Mouse (Mus musculus): Measurements from ENCODE around the gene Kcnj12.

Gene Kcnj12

DNA sequence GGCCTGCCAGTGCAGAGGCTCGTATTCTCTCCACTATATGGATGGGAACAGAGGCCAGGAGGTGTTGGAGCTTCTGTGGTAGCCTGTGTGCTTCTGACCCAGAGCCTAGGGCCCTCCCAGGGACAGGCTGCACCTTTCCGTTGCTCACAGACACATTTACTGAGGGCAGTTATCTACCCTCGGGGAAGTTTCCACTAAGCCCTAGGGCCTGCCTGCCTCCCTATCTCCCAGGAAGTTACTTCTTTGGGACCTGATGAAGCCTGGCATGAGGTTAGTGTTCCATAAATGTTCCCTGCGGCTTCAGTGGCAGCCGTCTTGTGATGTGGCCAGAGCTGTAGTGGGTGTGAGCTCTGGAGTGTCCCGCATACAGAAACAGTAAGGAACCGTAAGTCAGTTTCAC is 3.2 kb downstream of the Kcnj12 start:
- no peak for DNase-seq (ENCODE audit: low spot score)

DNA sequence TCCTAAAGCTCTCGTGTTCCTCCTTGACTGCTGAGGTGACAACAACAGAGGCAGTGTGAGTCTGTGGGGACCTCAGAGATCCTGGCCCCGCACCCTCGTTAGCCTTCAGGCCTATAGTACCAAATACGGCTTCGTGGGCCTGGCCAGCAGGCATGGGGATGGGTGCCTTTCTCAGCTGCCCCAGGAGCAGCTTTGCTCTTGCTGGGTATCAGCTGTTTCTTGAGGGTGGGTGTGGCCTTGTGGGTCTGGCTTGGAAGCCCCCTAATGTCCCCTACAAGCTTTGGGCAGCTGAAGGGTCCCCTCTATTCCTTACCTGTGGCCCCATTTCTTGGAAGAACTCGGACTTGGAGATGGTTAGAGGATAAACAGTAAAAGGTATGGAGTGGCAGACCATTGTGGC is 4.0 kb downstream of the Kcnj12 start:
- no peak for DNase-seq (ENCODE audit: low spot score)

GRCm38 (mm10) chr11:61027160-61027559 is 4.8 kb downstream of the Kcnj12 start:
- DNase-seq (ENCODE audit: low spot score) = no peak

GRCm38 (mm10) chr11:61028211-61028950 is 6.0 kb downstream of the Kcnj12 start:
- no peak for DNase-seq (ENCODE audit: low spot score)

GRCm38 (mm10) chr11:61029116-61029740 is 6.9 kb downstream of the Kcnj12 start:
- no peak for DNase-seq (ENCODE audit: low spot score)

DNA sequence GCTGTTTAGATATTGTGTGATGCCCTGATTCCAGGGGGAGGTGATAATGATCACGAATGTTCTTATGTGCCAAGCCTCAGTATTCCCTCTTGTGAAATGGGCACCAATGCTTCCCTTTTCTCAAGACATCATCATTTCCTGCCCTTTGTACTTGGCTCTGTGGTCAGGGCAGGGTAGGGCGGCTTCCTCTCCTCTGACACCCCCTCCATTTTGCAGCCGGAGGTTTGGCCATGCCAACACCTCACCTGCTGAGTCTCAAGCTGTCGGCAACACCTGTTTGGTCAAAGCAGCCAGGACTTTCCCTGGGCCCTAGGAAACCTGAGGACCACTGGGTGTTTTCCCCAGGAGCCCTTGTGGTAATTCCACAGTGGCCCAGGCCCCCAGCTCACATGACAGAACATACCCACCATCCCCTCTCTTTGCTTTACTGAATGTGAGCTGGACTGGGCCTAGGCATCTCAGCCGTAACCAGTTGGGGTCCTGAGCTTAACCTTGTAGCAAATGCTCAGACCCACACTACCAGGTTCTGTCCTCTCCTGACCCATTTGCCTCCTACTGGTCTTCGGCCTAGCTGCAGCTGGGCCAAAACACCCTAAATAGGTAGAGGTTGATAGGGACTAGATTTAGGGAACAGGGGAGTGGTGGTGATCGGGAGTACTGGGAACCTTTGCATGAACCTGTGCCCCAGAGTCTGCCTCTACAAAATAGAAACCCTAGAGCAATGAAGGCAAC is 7.7 kb downstream of the Kcnj12 start:
- no peak for DNase-seq (ENCODE audit: low spot score)

DNA sequence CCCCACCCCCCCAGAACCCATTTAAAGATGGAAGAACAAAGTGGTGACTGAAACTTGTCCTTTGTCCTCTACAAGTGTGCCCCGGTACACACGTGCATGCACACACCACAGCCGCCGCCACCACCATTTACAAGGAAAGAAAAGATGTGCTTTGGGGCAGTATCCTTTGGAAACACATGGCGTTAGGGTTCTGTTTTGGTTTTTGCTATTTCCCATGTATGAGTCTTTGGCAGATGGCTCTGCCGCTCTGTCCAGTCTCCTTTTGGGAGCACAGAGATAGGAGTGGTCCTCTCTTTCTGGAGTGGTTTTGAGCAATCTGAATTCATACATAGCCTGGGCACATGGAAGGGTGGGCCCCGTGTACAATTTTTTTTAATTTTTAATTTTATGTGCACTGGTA is 8.8 kb downstream of the Kcnj12 start:
- no peak for DNase-seq (ENCODE audit: low spot score)

GRCm38 (mm10) chr11:61031658-61032445 is 9.5 kb downstream of the Kcnj12 start:
- no peak for DNase-seq (ENCODE audit: low spot score)

GRCm38 (mm10) chr11:61032481-61032880 is 10.1 kb downstream of the Kcnj12 start:
- DNase-seq (ENCODE audit: low spot score) = no peak

- DNase-seq (ENCODE audit: low spot score) = no peak
These were observed 10.8 kb downstream of the Kcnj12 start for GRCm38 (mm10) chr11:61033160-61033559.

DNA sequence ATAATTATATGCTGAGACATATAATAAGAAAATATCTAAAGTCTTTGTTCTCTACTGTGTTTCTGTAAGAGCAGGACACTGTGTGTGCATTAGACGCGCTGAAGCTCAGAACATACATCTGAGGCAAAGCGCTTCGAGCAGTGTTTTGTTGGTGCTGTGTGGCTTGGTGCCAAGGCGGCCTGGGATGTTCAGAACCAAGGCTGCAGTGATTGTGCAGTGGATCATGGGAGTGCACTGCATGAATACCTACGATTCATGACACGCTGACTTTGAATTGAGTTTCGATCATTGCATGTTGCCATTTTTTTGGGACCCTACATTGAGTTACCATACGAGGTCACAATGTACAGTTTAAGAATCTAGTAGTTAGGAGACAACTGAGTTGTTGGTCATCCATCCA is 14.3 kb downstream of the Kcnj12 start:
- no peak for DNase-seq (ENCODE audit: low spot score)

DNA sequence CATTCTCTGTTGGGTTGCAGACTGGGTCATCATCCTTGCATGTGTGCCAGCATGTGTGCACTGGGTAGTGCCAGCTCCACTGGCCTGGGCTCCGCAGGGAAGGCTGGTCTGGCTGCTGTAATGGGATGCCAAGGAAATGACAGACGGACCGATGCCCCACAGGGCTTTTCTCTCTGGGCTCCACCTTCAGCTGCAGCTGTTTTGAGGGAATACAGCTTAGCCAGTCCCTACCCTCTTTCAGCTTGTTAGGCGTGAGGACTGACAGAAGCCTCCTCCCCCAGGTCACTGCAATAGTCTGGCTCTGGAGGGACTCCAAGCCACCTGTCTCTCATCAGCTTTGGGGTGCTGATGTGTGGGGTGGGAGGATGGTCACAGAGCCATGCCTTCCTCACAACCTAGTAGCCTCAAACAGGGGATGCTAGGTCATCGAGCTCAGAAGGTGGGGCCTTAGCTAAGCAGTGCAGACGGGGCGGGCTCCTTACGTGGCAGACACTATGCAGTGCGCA is 16.0 kb downstream of the Kcnj12 start:
- no peak for DNase-seq (ENCODE audit: low spot score)

- no peak for DNase-seq (ENCODE audit: low spot score)
These were observed 18.7 kb downstream of the Kcnj12 start for GRCm38 (mm10) chr11:61040856-61041652.

GRCm38 (mm10) chr11:61042593-61042992 is 20.2 kb downstream of the Kcnj12 start:
- DNase-seq (ENCODE audit: low spot score) = no peak

- peak; percentile 73 for DNase-seq (ENCODE audit: low spot score)
These were observed 21.0 kb downstream of the Kcnj12 start for GRCm38 (mm10) chr11:61043055-61043992.

GRCm38 (mm10) chr11:61044741-61045140 is 22.4 kb downstream of the Kcnj12 start:
- DNase-seq (ENCODE audit: low spot score) = no peak

DNA sequence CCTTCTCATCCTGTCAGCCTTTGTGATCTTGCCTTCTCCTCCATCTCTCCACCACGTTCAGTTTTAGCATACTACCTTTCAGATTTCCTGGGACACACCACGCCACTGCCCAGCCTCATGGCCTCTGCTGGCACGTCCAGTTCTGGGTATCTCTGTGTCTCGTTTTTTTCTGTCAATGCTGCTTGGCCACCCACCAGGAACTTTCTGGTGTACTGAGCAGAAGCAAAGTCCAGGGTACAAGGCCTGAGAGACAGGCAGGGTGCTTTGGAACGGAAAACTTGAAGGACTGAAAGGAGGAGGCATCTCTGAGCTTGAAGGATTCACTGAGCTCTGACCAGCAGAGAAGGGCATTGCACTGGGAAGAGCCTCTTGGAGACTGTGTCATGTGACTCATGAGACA is 25.1 kb downstream of the Kcnj12 start:
- no peak for DNase-seq (ENCODE audit: low spot score)

DNA sequence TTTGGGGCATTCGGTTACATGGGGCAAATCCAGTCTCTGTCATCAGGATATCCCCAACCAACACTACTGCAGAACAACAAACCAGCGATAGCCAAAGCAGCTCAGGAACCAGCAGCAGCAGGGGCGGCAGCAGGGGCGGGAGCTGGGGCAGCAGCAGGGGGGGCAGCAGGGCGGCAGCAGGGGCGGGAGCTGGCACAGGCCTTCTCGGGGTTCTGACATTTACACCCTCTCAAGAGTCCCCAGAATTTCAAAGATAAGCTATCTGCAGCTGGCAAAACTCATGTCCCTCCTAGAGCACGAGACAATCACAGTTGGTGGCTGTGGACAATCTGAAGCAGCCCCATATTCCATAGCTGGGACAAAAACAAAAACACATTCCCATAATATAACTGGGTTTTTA is 28.8 kb downstream of the Kcnj12 start:
- no peak for DNase-seq (ENCODE audit: low spot score)

GRCm38 (mm10) chr11:61056871-61057270 is 34.5 kb downstream of the Kcnj12 start:
- no peak for DNase-seq (ENCODE audit: low spot score)

All from retina, embryonic 14.5 days (tissue).